Mouse (Mus musculus) erythroid progenitor cell, adult 5-6 weeks (primary cell): Measurements from ENCODE around the gene Arid1b. TPM values are rescaled to one million over a fixed set of nuclear protein-coding genes. Genes with fewer than 3 reads are reported as not detected.

Experiments used
- ATAC-seq: replicated peaks from 2 replicates; pipeline ENCODE4 v1.8.0; 2016; ENCODE audit warnings: moderate number of reproducible peaks, mild to moderate bottlenecking, moderate TSS enrichment, inconsistent platforms; ENCODE audit not compliant: poor library complexity, low FRiP score, severe bottlenecking
- total RNA-seq, 2 experiments: library from RNA; stranded (forward) in 1 of 2; stranded (reverse) in 1 of 2; fragments of 150-400 nt in 1 of 2; fragments of 186-747, 209-891 nt in 1 of 2; gene quantifications; 2 replicates each; pipeline versions ENCODE4 v1.2.3 to v1.2.4; 2015 to 2017; ENCODE audit warnings: low replicate concordance in 2 of 2

The Arid1b gene
- total RNA-seq, 2 experiments from 2014 or later, result 7.2 to 17.2 TPM

DNA sequence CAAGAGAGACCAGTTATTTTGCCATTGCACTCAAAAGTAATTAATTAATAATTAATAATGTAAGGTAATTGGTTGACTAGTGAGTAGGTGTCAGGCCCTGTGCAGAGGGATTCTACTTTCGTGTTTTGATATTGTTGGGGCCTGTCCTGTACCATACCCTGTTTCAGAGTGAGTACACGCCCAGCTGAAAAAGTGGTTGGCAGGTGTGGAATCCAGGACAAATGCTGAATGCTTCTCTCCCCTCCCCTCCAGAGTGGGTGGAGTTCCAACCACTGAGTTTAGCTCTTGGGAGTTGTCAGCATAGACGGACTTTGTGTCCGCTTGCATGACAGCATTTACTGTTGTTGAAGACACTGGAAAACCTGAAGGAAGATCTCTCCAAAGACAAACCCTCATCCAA, 18.4 kb downstream of the Arid1b start:
- ATAC-seq, result no peak

DNA sequence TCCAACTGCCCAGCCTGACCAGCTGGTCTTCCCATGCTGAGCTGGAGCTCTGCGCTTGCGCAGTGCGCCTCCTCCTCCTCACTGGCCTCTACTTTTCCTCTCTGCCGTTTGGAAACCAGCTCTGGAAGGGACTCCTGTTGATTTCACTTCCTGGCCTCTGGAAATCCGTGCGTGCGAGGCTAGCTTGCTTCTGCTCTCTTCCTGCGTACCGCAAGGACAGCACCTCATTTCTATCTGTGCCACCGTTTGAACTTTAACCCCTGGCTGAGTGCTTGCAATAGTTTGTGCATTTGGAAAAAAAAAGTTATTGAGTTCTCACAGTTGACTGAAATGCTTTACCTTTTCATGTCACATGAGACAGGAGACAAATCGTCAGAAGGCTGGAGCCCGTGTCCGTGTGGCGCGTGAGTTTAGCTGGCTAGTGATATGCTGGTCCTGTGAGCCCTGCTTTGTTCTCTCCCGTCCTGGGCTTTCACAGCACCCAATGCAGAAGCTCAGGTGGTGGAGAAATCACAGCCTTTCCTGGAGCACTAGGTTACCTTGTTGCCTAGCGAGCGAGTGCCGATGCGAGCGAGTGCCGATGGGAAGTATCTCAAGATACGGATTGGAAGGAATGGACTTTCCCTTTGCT, 20.3 kb downstream of the Arid1b start:
- ATAC-seq, result no peak

DNA sequence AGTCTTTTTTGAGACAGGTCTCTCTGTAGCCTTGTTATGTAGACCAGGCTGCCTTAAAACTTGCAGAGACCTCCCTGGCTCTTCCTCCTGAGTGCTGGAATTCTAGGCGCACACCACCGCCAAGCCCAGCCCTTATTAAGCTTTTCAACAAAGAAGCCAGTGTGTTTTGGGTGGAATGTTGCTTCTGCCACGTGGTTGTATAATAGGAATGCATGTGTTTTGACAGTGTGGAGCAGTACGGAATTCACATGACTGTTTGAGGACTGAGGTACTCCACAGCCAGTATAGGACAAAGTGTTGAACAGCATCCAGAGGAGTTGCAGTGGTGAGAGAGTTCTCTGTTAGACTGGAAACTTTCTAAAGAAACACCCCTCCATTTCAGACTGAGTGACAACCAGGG, 22.3 kb downstream of the Arid1b start:
- no peak for ATAC-seq

DNA sequence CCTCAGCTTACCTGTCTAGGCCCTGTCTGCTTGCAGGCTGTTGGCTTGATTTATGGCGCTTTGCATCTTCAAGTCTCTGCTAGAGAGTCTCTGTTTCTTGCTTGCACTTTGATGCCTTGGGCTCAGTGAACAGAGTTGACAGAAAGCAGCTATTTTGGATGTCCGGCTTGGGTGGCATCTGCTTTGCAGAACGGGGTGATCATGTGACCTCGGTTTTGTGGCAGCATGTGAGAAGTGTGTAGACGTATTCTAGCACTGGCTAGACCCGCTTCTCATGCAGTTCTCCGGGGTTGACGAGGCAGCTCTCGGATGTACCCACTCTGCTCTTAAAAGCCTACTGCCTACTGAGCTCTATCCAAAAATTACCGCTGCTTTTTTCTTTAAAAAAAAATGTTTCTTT, 22.9 kb downstream of the Arid1b start:
- no peak for ATAC-seq

DNA sequence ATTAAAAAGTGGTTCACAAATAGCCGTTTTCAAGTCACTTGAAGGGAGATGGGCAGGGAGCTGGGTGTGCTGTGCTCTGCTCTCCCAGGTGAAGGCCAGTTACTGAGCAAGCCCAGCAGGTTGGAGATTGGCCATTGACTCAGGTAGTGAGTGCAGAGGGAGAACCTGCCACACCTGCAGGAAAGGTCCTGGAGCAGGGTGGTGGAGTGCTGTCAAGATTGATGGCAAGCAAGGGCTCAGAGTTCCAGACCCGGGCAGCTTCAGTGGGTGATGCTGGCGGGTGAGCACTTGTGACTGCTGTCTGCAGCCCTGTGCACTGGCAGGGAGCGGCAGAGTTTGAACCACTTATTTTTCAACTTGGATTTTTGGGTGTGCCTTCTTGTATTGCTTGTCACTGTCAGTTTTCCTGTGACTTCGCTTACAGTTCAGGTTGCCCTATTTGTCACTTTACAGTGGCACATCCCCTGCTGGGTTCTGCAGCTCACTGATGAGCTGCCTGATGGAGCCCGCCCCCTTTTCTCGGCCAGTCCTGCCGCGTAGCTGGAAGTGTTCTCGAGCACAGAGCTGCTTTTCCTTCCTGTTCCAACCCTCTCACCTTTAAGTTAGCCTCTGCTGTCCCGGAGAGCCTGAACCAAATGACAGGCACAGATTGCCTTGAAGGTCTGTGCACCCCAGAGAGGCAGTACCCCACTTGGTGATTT, 27.3 kb downstream of the Arid1b start:
- ATAC-seq, result no peak

DNA sequence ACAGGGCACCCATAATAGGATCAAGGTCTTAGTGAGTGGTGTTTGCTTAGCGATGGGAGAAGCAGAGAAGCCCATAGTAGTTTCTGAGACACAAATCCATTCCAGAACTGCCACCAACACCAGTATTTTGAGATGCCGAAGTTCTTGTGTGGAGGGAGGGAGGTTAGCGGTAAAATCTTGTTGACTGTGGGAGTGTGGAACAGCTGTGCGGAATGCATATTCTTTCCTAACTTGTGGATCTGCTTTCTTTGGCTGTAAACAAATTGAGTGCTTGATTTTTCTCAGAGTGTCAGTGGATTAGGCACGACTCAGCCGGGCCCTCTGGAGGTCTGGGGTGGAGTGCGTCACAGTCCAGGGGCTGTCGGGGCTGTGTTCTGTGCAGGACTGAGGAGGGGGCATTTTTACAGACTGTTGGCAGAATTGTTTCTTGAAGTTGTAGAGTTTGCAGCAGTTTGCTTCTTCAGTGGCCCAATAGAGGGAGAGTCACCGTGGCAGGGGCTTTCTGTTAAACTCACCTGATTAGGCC, 27.9 kb downstream of the Arid1b start:
- no peak for ATAC-seq

DNA sequence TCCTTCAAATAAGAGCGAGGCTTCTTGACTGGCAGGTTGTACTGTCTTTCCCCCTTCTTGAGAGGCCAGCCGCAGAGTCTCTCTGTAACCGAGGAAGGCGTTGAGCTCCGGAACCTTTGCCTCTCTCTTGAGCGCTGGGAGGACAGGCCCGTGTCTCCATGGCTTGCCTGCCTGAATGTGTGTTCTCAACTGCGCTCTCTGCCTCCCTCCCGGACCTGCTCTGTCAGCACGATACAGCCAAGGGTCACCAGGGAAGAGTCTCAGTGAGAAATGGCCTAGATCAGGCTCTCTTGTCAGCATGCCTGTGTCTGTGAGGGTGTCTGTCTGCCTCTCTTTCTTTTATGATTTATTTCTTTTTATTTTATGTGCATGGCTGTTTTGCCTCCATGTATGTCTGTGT, 29.6 kb downstream of the Arid1b start:
- ATAC-seq, result no peak

DNA sequence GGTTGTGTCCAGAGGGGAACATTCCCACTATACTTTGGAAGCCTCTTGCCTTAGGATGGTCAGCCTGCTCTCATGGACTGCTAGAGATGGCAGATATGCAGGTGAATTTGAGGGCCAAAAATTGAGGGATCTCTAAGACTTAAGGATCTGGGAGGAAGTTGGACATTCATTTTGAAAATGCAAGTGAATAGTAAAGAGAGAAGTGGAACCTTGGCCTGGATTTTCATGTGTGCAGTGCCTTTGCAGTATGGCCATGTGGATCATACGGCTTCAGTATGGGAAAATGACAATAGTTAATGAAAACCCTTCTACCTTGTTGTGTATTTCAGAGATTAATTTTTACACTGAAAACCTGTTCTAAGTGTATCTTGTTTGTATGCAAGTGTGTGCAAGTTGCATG, 31.3 kb downstream of the Arid1b start:
- no peak for ATAC-seq

DNA sequence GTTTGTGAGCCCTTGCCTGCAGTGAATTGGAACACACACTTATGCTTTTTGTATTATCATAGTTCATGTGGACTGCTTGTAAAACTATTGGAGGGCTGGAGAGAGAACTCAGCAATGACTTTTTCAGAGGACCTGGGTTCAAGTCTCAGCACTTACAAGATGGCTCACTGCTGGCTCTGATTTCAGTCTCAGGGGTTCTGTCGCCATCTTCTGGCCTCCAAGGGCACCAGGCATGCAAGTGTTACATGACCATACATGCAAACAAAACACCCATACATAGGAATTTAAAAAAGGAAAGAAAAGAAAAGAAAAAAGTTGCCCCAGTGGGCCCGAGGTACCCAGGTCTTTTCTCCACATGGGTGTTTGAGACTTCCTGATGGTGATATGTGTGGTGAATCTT, 32.4 kb downstream of the Arid1b start:
- no peak for ATAC-seq

DNA sequence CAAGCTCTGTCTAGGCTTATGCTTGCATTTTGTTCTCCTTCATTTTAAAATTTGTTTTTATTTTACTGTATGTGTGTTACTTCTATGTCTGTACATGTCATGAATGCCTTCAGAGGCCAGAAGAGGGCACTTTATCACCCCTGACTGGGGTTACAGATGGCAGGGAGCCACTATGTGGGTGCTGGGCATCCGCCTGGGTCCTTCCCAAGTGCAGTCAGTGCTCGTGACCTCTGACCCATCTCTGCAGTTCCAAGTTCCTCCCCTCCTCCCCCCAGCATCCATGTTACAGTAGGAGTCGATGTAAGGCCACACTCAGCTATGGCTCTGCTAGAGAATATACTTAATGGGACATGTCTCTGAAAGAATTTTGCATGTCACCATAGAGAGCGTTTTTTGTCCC, 35.0 kb downstream of the Arid1b start:
- ATAC-seq, result no peak

DNA sequence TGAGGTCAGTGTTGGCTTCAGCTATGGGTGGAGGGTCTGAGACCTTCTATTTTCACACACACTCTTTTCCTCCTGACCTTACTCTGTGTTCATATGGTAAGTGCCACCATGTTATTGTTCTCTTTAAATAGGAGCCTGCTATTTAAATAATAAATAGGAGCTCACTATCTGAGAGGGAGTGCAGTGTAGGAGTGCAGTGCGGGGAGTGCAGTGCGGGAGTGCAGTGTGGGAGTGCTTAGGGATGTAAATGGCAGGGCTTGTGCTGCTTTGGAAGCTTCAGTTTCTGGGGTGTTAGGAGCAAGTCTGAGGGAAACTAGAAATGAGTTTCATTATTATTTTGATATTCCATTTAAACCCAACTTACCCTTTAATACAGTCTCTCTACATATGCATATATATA, 36.2 kb downstream of the Arid1b start:
- ATAC-seq, result no peak

DNA sequence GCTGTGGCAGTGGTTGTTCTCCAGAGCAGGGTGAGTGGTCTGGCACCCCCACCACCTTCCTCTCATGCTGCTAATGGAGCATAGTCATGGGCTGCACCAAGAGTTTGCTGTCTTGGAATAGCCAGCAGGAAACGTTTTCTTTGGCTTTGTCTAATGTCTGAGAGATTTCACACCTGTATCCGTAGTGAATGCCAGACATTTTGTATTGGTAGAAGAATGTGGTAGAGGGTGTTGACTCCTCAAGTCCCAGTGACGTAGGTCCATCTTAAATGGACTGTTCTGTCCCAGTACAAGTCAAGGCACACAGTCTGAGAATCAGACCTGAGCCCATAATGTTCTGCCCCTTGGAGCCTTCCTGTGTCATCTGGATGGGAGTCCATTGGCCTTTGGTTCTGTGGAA, 39.2 kb downstream of the Arid1b start:
- ATAC-seq, result no peak

DNA sequence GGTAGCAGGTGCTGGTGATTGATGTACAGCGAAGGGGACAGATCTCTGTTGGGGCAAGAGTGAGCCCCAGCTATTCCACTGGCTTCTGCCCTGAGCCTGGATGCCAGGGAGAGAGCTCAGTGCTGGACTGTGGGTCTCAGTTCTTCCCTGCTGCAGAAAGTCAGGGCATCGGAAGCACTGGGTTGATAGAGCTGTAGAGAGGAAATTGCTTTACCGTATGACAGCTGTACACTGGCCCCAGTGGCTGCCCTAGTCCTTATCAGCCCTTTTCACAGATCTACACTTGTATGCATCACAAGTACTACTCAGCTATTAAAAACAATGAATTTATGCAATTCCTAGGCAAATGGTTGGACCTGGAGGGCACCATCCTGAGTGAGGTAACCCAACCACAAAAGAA, 40.1 kb downstream of the Arid1b start:
- no peak for ATAC-seq

DNA sequence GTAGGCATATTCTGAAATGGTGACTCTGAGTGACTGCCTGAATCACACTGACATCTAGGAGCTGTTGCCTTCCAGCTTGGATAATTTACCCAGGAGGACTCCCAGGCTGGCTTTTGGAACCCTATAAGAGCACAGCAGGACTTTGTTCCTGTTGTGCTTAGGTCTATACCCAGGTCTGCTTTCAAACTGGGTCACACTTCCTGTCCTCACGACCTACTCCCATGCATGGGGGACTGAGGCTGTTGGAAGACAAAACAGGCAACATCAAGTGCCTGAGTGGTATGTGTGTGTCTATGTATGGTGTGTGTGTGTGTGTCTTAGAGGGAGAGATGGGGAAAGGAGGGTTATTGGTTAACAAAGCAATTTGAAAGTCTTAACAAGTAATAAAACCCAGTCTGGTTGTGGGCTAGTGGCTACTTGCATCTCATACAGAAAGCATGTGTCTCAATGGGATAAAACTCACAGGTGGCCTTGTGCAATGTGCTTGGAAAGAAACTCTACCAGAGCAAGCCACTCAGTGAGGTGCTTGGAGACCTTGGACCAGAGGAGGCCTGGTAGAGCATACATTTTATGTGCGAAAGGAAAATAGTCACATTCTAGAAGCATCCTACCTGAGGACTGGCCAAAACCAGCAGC, 42.2 kb downstream of the Arid1b start:
- ATAC-seq, result no peak

DNA sequence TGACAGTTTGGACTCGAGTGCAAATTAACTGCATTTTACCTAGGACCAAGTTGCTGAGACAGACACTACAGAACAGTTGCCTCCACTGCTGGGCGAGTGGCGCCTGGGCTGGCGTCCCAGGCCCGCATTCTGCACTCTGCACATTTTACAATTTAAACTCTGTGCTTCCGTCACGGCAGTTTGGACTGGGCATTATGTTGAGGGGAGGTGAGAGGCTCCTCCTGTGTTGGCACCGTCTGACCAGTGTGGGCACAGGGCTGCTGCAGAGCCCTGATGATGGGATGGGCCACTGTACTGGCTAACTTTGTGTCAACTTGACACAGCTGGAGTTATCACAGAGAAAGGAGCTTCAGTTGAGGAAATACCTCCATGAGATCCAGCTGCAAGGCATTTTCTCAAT, 43.1 kb downstream of the Arid1b start:
- no peak for ATAC-seq

DNA sequence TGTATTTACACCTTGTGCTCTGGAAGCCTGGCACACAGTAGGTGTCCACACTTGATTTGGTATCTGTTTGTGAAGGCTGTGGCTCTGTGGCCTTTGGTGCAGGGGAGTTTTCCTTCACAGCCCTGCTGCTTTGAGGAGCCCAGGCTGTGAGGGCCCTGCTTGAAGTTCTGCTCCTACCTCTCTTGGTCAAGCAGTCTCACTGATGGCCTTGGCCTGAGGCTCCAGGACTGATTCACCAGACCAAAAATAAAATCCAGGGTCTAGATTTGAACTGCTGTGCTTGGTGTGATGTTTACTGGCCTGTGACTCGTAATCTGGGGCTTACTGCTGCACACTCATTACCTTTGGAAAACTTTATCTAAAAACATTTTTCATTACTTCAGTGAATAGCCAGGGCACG, 45.7 kb downstream of the Arid1b start:
- no peak for ATAC-seq

DNA sequence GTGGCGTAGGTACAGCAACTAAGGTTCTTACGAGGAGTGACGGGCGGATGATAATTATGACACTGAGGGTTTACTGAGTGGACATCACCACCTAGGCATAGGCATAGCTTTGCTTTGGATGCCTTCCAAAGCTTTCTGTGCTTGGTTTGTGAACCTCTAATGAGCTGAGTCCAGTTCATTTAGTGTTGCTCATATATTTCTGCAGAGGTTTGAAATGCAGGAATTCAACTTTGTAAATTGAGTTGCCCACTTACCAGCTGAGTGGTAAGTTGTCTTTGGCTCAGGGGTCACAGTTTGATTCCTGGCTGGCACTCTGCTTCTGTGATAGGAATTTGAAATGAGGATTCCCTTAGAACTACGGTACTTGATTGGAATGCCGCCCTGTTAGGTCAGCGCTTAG, 49.7 kb downstream of the Arid1b start:
- no peak for ATAC-seq

DNA sequence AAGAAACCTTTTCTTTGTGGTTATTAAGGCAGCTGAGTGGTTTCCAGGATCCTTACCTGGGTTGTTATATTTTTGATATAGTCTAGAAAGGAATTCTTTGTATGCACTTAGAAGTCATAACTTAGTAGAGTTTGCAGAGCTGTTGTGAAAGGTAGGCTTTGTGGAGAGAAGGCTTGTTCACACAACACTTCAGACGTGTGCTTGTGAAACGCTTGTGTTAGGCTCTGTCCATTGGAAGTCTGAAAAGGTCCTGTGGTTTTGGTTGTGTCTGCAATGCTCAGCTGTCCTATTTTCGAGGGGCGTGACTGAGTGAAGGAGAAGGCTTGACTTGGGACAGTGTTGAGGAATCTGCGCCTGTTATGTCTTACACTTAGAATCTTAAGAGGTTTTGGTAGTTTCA, 51.5 kb downstream of the Arid1b start:
- ATAC-seq, result no peak

DNA sequence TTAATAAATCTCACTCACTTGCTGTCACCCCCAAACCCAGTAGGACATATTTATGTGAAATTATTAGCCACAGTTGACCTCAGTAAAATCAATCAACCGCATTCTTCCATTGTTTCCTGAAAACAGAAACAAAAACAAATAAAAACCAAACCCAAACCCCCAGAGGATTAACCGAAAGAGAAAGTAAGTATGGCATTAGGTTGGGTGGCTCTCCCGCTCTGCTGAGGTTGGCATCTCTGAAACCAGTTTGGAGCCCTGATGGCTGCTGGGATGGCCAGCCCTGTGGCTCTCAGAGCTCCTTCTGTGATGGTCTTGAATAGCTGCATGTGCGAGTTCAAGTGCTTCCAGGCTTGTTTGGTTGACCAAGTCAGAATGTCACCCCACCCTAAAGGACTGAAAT, 53.2 kb downstream of the Arid1b start:
- no peak for ATAC-seq

DNA sequence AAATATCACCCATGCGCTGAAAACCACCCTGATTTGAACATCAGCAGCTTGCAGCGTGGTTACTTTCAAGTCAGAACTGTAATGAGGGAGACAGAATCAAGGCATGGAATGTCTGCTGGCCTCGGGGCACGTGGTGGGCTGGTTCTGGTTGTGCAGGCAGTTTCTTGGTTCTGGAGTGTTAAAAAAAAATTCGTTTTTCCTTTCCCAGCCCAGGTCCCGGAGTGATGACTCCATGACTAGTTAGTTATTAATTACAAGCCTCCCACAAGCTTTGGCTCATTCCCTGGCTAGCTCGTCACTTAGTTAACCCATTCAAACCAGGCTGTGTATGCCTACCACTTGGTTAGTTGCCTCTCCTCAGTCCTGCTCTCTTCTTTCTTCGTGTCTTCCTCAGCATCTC, 56.1 kb downstream of the Arid1b start:
- ATAC-seq, result no peak

DNA sequence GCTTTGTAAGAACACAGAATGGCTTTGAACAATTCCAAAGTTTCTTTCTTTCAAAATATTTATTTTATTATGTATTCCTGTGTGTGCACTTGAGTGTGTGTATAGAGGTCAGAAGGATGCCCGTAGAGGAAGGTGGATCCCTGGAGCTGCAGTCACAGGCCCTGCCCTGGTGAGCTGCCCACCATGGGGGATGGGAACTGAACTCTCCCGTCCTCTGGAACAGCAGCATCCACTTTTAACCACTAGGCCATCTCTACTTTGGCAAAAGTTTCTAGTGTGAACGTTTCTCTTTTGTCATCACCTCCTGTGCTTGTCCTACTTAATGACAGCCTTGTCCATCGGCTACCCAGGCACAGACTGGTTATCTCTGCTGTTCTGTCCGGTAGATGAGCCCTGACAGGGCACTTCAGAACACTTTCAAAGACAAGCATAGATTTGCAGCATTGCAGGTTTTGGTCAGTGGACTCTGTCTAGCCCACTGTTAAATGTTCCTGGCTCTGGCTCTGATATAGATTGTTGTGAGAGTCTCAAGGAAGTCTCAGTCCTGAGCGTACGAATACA, 56.9 kb downstream of the Arid1b start:
- no peak for ATAC-seq
